Mouse (Mus musculus): Measurements from ENCODE around the gene Ly86. TPM values are rescaled to one million over a fixed set of nuclear protein-coding genes. Genes with fewer than 3 reads are reported as not detected.

The Ly86 gene
- polyA plus RNA-seq, 1 experiment from 2014 or later: 9.4 TPM

- WGBS: 82% methylated on average over 1 of the region's 1 CpGs
- no peaks in the 10 kb centered on the region for H3K9me3 ChIP-seq (ENCODE audit: control insufficient read depth, low read length)
- DNase-seq (ENCODE audit: low spot score) (no peak), ATAC-seq (replicated peaks; ENCODE audit: low FRiP score) (no peak)
- H3K27me3 ChIP-seq (replicated peaks; ENCODE audit: control insufficient read depth, insufficient read depth, low read length): no peaks in the 10 kb centered on the region
- H3K4me3 ChIP-seq (ENCODE audit: low read depth, low read length): no peak overlapping the region
- H3K4me2 ChIP-seq: no peak overlapping the region
- H3K27ac ChIP-seq (ENCODE audit: low read depth, low read length): no peak overlapping the region
- H3K36me3 ChIP-seq (ENCODE audit: control insufficient read depth, insufficient read depth, low read length): no peaks in the 10 kb centered on the region
- H3K4me1 ChIP-seq (replicated peaks; ENCODE audit: control insufficient read depth, insufficient read depth, low read length): no peaks in the 10 kb centered on the region
- H3K9ac ChIP-seq (ENCODE audit: low read depth, low read length): no peak overlapping the region
Observed at GRCm38 (mm10) chr13:37342804-37343203, 2.2 kb upstream of the Ly86 start.

GRCm38 (mm10) chr13:37345823-37346222, 815 bp downstream of the Ly86 start:
- 87% methylated on average over 10 of the region's 10 CpGs for WGBS
- Histone ChIP-seq H3K4me3 (ENCODE audit: low read depth, low read length) (no peak overlapping the region), H3K27me3 (replicated peaks; ENCODE audit: control insufficient read depth, insufficient read depth, low read length) (no peaks in the 10 kb centered on the region), H3K4me1 (replicated peaks; ENCODE audit: control insufficient read depth, insufficient read depth, low read length) (no peaks in the 10 kb centered on the region), H3K9me3 (ENCODE audit: control insufficient read depth, low read length) (no peaks in the 10 kb centered on the region), H3K36me3 (ENCODE audit: control insufficient read depth, insufficient read depth, low read length) (no peaks in the 10 kb centered on the region), H3K4me2 (no peak overlapping the region), H3K9ac (ENCODE audit: low read depth, low read length) (no peak overlapping the region), H3K27ac (ENCODE audit: low read depth, low read length) (no peak overlapping the region)
- DNase-seq (ENCODE audit: low spot score) (no peak), ATAC-seq (replicated peaks; ENCODE audit: low FRiP score) (no peak)

- WGBS: 60% methylated on average over 8 of the region's 8 CpGs
- no peaks in the 10 kb centered on the region for H3K9me3 ChIP-seq (ENCODE audit: control insufficient read depth, low read length)
- no peaks in the 10 kb centered on the region for H3K27me3 ChIP-seq (replicated peaks; ENCODE audit: control insufficient read depth, insufficient read depth, low read length)
- no peak overlapping the region for H3K4me2 ChIP-seq
- H3K4me3 ChIP-seq (ENCODE audit: low read depth, low read length): no peak overlapping the region
- no peak overlapping the region for H3K27ac ChIP-seq (ENCODE audit: low read depth, low read length)
- no peak for ATAC-seq (replicated peaks; ENCODE audit: low FRiP score)
- H3K4me1 ChIP-seq (replicated peaks; ENCODE audit: control insufficient read depth, insufficient read depth, low read length): no peaks in the 10 kb centered on the region
- no peak overlapping the region for H3K9ac ChIP-seq (ENCODE audit: low read depth, low read length)
- DNase-seq (ENCODE audit: low spot score): no peak
- no peaks in the 10 kb centered on the region for H3K36me3 ChIP-seq (ENCODE audit: control insufficient read depth, insufficient read depth, low read length)
Observed at GRCm38 (mm10) chr13:37347871-37348595, 3.0 kb downstream of the Ly86 start.

DNA sequence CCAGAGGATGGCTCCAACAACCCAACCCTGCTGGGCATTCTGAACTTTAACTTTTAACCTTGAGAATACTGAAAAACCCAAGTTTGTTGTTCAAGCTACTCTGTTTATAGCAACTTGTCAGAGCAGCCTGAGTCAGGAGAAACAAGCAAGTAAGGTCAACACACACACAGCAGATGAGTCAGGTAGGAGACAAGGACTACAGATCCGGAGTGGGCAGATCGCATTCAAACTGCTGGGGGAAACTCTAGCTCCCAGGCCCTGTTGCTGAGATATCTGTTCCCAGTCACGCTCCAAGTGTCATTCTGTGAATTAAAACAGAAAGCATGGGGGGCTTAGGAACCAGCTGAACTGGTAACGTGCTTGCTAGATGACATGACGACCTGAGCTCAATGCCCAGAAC, 4.0 kb downstream of the Ly86 start:
- no peak for DNase-seq (ENCODE audit: low spot score)
- H3K36me3 ChIP-seq (ENCODE audit: control insufficient read depth, insufficient read depth, low read length): no peaks in the 10 kb centered on the region
- no peak overlapping the region for H3K9ac ChIP-seq (ENCODE audit: low read depth, low read length)
- ATAC-seq (replicated peaks; ENCODE audit: low FRiP score): no peak
- H3K27me3 ChIP-seq (replicated peaks; ENCODE audit: control insufficient read depth, insufficient read depth, low read length): no peaks in the 10 kb centered on the region
- H3K4me3 ChIP-seq (ENCODE audit: low read depth, low read length): no peak overlapping the region
- no peak overlapping the region for H3K4me2 ChIP-seq
- no peaks in the 10 kb centered on the region for H3K9me3 ChIP-seq (ENCODE audit: control insufficient read depth, low read length)
- H3K4me1 ChIP-seq (replicated peaks; ENCODE audit: control insufficient read depth, insufficient read depth, low read length): no peaks in the 10 kb centered on the region
- no peak overlapping the region for H3K27ac ChIP-seq (ENCODE audit: low read depth, low read length)
- WGBS: 82% methylated on average over 5 of the region's 5 CpGs

DNA sequence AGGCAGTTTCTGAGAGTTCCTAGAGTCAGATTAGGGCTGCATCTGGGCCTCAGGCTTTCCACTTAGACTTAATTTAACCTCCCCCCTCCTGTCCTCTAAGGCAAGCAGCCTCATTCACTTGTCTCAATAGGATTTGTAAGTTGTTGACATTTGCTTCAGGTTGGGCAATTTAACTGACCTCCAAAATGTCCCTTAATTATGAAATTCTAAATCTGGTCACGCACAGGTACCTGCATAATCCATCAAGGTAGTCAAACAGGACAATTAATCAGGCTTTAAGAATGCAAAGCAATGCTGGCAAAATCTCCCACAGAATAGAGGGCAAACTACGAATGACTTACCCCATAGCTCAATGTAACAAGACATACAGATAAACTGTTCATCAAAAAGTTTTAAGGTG, 8.0 kb downstream of the Ly86 start:
- DNase-seq (ENCODE audit: low spot score): no peak
- ATAC-seq (replicated peaks; ENCODE audit: low FRiP score): no peak
- 0 out of 2 replicates have a peak, but pooled peaks cover 2% of the 10 kb centered on the region for H3K4me1 ChIP-seq (replicated peaks; ENCODE audit: control insufficient read depth, insufficient read depth, low read length)
- H3K36me3 ChIP-seq (ENCODE audit: control insufficient read depth, insufficient read depth, low read length): no peaks in the 10 kb centered on the region
- H3K27me3 ChIP-seq (replicated peaks; ENCODE audit: control insufficient read depth, insufficient read depth, low read length): no peaks in the 10 kb centered on the region
- WGBS: 70% methylated on average over 2 of the region's 2 CpGs
- no peak overlapping the region for H3K27ac ChIP-seq (ENCODE audit: low read depth, low read length)
- H3K4me3 ChIP-seq (ENCODE audit: low read depth, low read length): no peak overlapping the region
- no peak overlapping the region for H3K4me2 ChIP-seq
- H3K9ac ChIP-seq (ENCODE audit: low read depth, low read length): no peak overlapping the region
- no peaks in the 10 kb centered on the region for H3K9me3 ChIP-seq (ENCODE audit: control insufficient read depth, low read length)

GRCm38 (mm10) chr13:37353868-37354267, 8.9 kb downstream of the Ly86 start:
- H3K4me2 ChIP-seq: no peak overlapping the region
- WGBS: 35% methylated on average over 4 of the region's 4 CpGs
- H3K9me3 ChIP-seq (ENCODE audit: control insufficient read depth, low read length): no peaks in the 10 kb centered on the region
- H3K4me1 ChIP-seq (replicated peaks; ENCODE audit: control insufficient read depth, insufficient read depth, low read length): 0 out of 2 replicates have a peak, but pooled peaks cover 2% of the 10 kb centered on the region
- ATAC-seq (replicated peaks; ENCODE audit: low FRiP score) (no peak), DNase-seq (ENCODE audit: low spot score) (no peak)
- no peaks in the 10 kb centered on the region for H3K27me3 ChIP-seq (replicated peaks; ENCODE audit: control insufficient read depth, insufficient read depth, low read length)
- H3K4me3 ChIP-seq (ENCODE audit: low read depth, low read length): no peak overlapping the region
- no peaks in the 10 kb centered on the region for H3K36me3 ChIP-seq (ENCODE audit: control insufficient read depth, insufficient read depth, low read length)
- no peak overlapping the region for H3K27ac ChIP-seq (ENCODE audit: low read depth, low read length)
- no peak overlapping the region for H3K9ac ChIP-seq (ENCODE audit: low read depth, low read length)

- no peak overlapping the region for H3K4me3 ChIP-seq (ENCODE audit: low read depth, low read length)
- H3K27me3 ChIP-seq (replicated peaks; ENCODE audit: control insufficient read depth, insufficient read depth, low read length): no peaks in the 10 kb centered on the region
- H3K9ac ChIP-seq (ENCODE audit: low read depth, low read length): no peak overlapping the region
- 0 out of 2 replicates have a peak, but pooled peaks cover 2% of the 10 kb centered on the region for H3K4me1 ChIP-seq (replicated peaks; ENCODE audit: control insufficient read depth, insufficient read depth, low read length)
- H3K4me2 ChIP-seq: no peak overlapping the region
- no peak for DNase-seq (ENCODE audit: low spot score)
- WGBS: 39% methylated on average over 4 of the region's 4 CpGs
- no peaks in the 10 kb centered on the region for H3K36me3 ChIP-seq (ENCODE audit: control insufficient read depth, insufficient read depth, low read length)
- no peak overlapping the region for H3K27ac ChIP-seq (ENCODE audit: low read depth, low read length)
- ATAC-seq (replicated peaks; ENCODE audit: low FRiP score): no peak
- H3K9me3 ChIP-seq (ENCODE audit: control insufficient read depth, low read length): no peaks in the 10 kb centered on the region
Observed at GRCm38 (mm10) chr13:37354432-37354831, 9.4 kb downstream of the Ly86 start.

GRCm38 (mm10) chr13:37355642-37356331, 10.8 kb downstream of the Ly86 start:
- WGBS: 72% methylated on average over 10 of the region's 10 CpGs
- Histone ChIP-seq H3K4me3 (ENCODE audit: low read depth, low read length) (no peak overlapping the region), H3K9ac (ENCODE audit: low read depth, low read length) (no peak overlapping the region), H3K27ac (ENCODE audit: low read depth, low read length) (no peak overlapping the region), H3K4me2 (no peak overlapping the region), H3K4me1 (replicated peaks; ENCODE audit: control insufficient read depth, insufficient read depth, low read length) (0 out of 2 replicates have a peak, but pooled peaks cover 2% of the 10 kb centered on the region), H3K27me3 (replicated peaks; ENCODE audit: control insufficient read depth, insufficient read depth, low read length) (no peaks in the 10 kb centered on the region), H3K36me3 (ENCODE audit: control insufficient read depth, insufficient read depth, low read length) (no peaks in the 10 kb centered on the region), H3K9me3 (ENCODE audit: control insufficient read depth, low read length) (no peaks in the 10 kb centered on the region)
- no peak for DNase-seq (ENCODE audit: low spot score)
- no peak for ATAC-seq (replicated peaks; ENCODE audit: low FRiP score)

GRCm38 (mm10) chr13:37356549-37356948, 11.5 kb downstream of the Ly86 start:
- Histone ChIP-seq H3K4me1 (replicated peaks; ENCODE audit: control insufficient read depth, insufficient read depth, low read length) (0 out of 2 replicates have a peak, but pooled peaks cover 2% of the 10 kb centered on the region), H3K27me3 (replicated peaks; ENCODE audit: control insufficient read depth, insufficient read depth, low read length) (no peaks in the 10 kb centered on the region), H3K4me3 (ENCODE audit: low read depth, low read length) (no peak overlapping the region), H3K27ac (ENCODE audit: low read depth, low read length) (no peak overlapping the region), H3K9me3 (ENCODE audit: control insufficient read depth, low read length) (no peaks in the 10 kb centered on the region), H3K9ac (ENCODE audit: low read depth, low read length) (no peak overlapping the region), H3K4me2 (no peak overlapping the region), H3K36me3 (ENCODE audit: control insufficient read depth, insufficient read depth, low read length) (no peaks in the 10 kb centered on the region)
- ATAC-seq (replicated peaks; ENCODE audit: low FRiP score): no peak
- WGBS: 54% methylated on average over 2 of the region's 2 CpGs
- DNase-seq (ENCODE audit: low spot score): no peak

Data from liver, embryonic 11.5 days (tissue).